ENCODE assay signal across 14 mouse cellular contexts in genomic region chr2:115090430-115091175, GRCm38 (mm10).
A peak's percentile ranks its signal among the peaks of the same experiment; 100 is the strongest.
DNase-seq lines count a peak whose midpoint lies in the region; ATAC-seq and TF ChIP-seq lines count a peak whose summit lies in the region.
"Had no signal": no experiment of that assay in that cellular context is flagged by ENCODE, and none has a peak within 500 bp of the region (broad histone marks: within the 10 kb centered on the region; RNA-seq: fewer than 3 reads in every experiment).

No protein-coding gene starts in this region.

- no peak for TF ChIP-seq POLR2A in kidney, adult 2 months (IDR thresholded peaks at IDR 0.05; ENCODE audit: low read depth, low read length)
- TF ChIP-seq POLR2A in myocyte (IDR thresholded peaks at IDR 0.05; ENCODE audit: insufficient read length, low read depth): no peak

- TF ChIP-seq CTCF in kidney, adult 2 months (conservative IDR thresholded peaks at IDR 0.05; ENCODE audit: insufficient read depth, insufficient read length, low read depth, low read length): no peak

- no peaks in the 10 kb centered on the region; the same call in 1 of the 2 replicates for H3K4me1 ChIP-seq in forebrain, embryonic 14.5 days (ENCODE audit: control insufficient read depth, insufficient read depth, low read length)
- H3K4me1 ChIP-seq in forebrain, embryonic 13.5 days: peaks cover 3% of the 10 kb centered on the region
- no peaks in the 10 kb centered on the region; the same call in 1 of the 2 replicates for H3K4me1 ChIP-seq in lung, embryonic 16.5 days (replicated peaks; ENCODE audit: control insufficient read depth, insufficient read depth, low read length)
- no peaks in the 10 kb centered on the region for H3K4me1 ChIP-seq in kidney, adult 2 months (ENCODE audit: control insufficient read depth, insufficient read depth, low read length)
- H3K4me1 ChIP-seq: midbrain, embryonic 13.5 days had no signal

- H3K9ac ChIP-seq in forebrain, embryonic 14.5 days (ENCODE audit: low read length): no peak overlapping the region
- no peak overlapping the region for H3K9ac ChIP-seq in forebrain, embryonic 13.5 days
- no peak overlapping the region for H3K9ac ChIP-seq in lung, embryonic 16.5 days (ENCODE audit: low read length)
- H3K9ac ChIP-seq: midbrain, embryonic 13.5 days had no signal

- ATAC-seq in forebrain, embryonic 14.5 days: no peak
- no peak; the same call in 1 of the 2 replicates for ATAC-seq in forebrain, embryonic 13.5 days
- ATAC-seq in lung, embryonic 16.5 days (ENCODE audit: low read depth): 0 out of 2 replicates have a peak, but pooled peaks have one; percentile 31
- ATAC-seq: inflammation-experienced regulatory T-cells, adult 6 months; midbrain, embryonic 13.5 days had no signal

- no peak overlapping the region for H3ac ChIP-seq in myocyte (ENCODE audit: control insufficient read depth, insufficient read length)

- no peak overlapping the region for H3K4me3 ChIP-seq in forebrain, embryonic 14.5 days (ENCODE audit: low read depth, low read length)
- H3K4me3 ChIP-seq in forebrain, embryonic 13.5 days: no peak overlapping the region
- H3K4me3 ChIP-seq in lung, embryonic 16.5 days (ENCODE audit: low read length): no peak overlapping the region
- no peak overlapping the region for H3K4me3 ChIP-seq in kidney, adult 2 months (ENCODE audit: insufficient read depth, low read depth, low read length)
- no peak overlapping the region for H3K4me3 ChIP-seq in myocyte
- H3K4me3 ChIP-seq: midbrain, embryonic 13.5 days had no signal

- no peaks in the 10 kb centered on the region for H3K79me2 ChIP-seq in myocyte (ENCODE audit: control insufficient read depth, insufficient read depth)

- H3K9me3 ChIP-seq in forebrain, embryonic 14.5 days (replicated peaks; ENCODE audit: control insufficient read depth, low read length): no peaks in the 10 kb centered on the region
- H3K9me3 ChIP-seq in forebrain, embryonic 13.5 days (replicated peaks): no peaks in the 10 kb centered on the region
- H3K9me3 ChIP-seq in lung, embryonic 16.5 days (ENCODE audit: control insufficient read depth, low read length): no peaks in the 10 kb centered on the region
- H3K9me3 ChIP-seq: midbrain, embryonic 13.5 days had no signal

- 74% methylated on average over 12 of the region's 12 CpGs for WGBS in forebrain, embryonic 14.5 days
- WGBS in forebrain, embryonic 13.5 days: 78% methylated on average over 12 of the region's 12 CpGs
- WGBS in lung, embryonic 16.5 days: 35% methylated on average over 12 of the region's 12 CpGs
- WGBS in kidney, adult 2 months: 20% methylated on average over 12 of the region's 12 CpGs

- no peaks in the 10 kb centered on the region for H3K27me3 ChIP-seq in forebrain, embryonic 14.5 days (replicated peaks; ENCODE audit: control insufficient read depth, insufficient read depth, low read length)
- H3K27me3 ChIP-seq in forebrain, embryonic 13.5 days: no peaks in the 10 kb centered on the region
- H3K27me3 ChIP-seq in lung, embryonic 16.5 days (ENCODE audit: control insufficient read depth, insufficient read depth, low read depth, low read length): no peaks in the 10 kb centered on the region
- no peaks in the 10 kb centered on the region for H3K27me3 ChIP-seq in kidney, adult 2 months (replicated peaks; ENCODE audit: control insufficient read depth, insufficient read depth, low read length)
- no peaks in the 10 kb centered on the region for H3K27me3 ChIP-seq in myocyte (ENCODE audit: control insufficient read depth, insufficient read depth, insufficient read length)
- H3K27me3 ChIP-seq: midbrain, embryonic 13.5 days had no signal

- H3K27ac ChIP-seq in forebrain, embryonic 14.5 days (ENCODE audit: low read depth, low read length): no peak overlapping the region
- H3K27ac ChIP-seq in forebrain, embryonic 13.5 days: no peak overlapping the region
- no peak overlapping the region for H3K27ac ChIP-seq in lung, embryonic 16.5 days (ENCODE audit: low read length)
- H3K27ac ChIP-seq in kidney, adult 2 months (ENCODE audit: insufficient read depth, low read depth, low read length): peak overlapping the region; percentile 94
- H3K27ac ChIP-seq: midbrain, embryonic 13.5 days had no signal

- H3K36me3 ChIP-seq in forebrain, embryonic 14.5 days (ENCODE audit: control insufficient read depth, insufficient read depth, low read length): no peaks in the 10 kb centered on the region
- H3K36me3 ChIP-seq in forebrain, embryonic 13.5 days (ENCODE audit: poor library complexity, severe bottlenecking): no peaks in the 10 kb centered on the region
- no peaks in the 10 kb centered on the region for H3K36me3 ChIP-seq in lung, embryonic 16.5 days (ENCODE audit: control insufficient read depth, insufficient read depth, low read length)
- no peaks in the 10 kb centered on the region for H3K36me3 ChIP-seq in kidney, adult 2 months (ENCODE audit: control insufficient read depth, insufficient read depth, low read length)
- no peaks in the 10 kb centered on the region for H3K36me3 ChIP-seq in myocyte (ENCODE audit: control insufficient read depth, insufficient read depth)
- H3K36me3 ChIP-seq: midbrain, embryonic 13.5 days had no signal

- peak; percentile 28 for DNase-seq in forebrain, embryonic 14.5 days (ENCODE audit: low spot score)
- DNase-seq in lung, postnatal 4 days: no peak
- DNase-seq in kidney, adult 2 months: peak; percentile 74
- DNase-seq in cerebellum, adult 9-11 months: no peak
- DNase-seq in urinary bladder, adult 18-20 months (ENCODE audit: low spot score in 2 of 2): no peak
- DNase-seq: B cell, adult 2 months; cerebellum, adult 18-20 months; lung, adult 18-20 months; spleen, adult 18-20 months had no signal

- H3K4me2 ChIP-seq in forebrain, embryonic 14.5 days (ENCODE audit: low read length): no peak overlapping the region
- H3K4me2 ChIP-seq in forebrain, embryonic 13.5 days: no peak overlapping the region
- H3K4me2 ChIP-seq in lung, embryonic 16.5 days (ENCODE audit: low read depth, low read length): peak overlapping the region; percentile 38
- H3K4me2 ChIP-seq in myocyte (ENCODE audit: low read depth): peak overlapping the region; percentile 24
- H3K4me2 ChIP-seq: midbrain, embryonic 13.5 days had no signal

TF ChIP-seq in myocyte, 11 proteins besides CTCF, POLR2A, EP300 and RAD21:
- TF ChIP-seq SRF (IDR thresholded peaks at IDR 0.05; ENCODE audit: control insufficient read depth, insufficient read length, low read depth) (no peak), MAX (IDR thresholded peaks at IDR 0.05; ENCODE audit: low read depth) (no peak), TCF12 (IDR thresholded peaks at IDR 0.05; ENCODE audit: insufficient read depth, poor library complexity, severe bottlenecking) (no peak), TCF3 (IDR thresholded peaks at IDR 0.05; ENCODE audit: insufficient read length, low read depth) (no peak), USF1 (IDR thresholded peaks at IDR 0.05; ENCODE audit: low read depth) (no peak), REST (IDR thresholded peaks at IDR 0.05; ENCODE audit: insufficient read depth, insufficient read length) (no peak), MYOG (IDR thresholded peaks at IDR 0.05; ENCODE audit: control insufficient read depth in 1 of 3, insufficient read depth in 1 of 3, insufficient read length in 2 of 3, low read depth in 2 of 3) (no peak), MYOD1 (IDR thresholded peaks at IDR 0.05; ENCODE audit: control insufficient read depth in 1 of 3, insufficient read length in 2 of 3, low read depth in 2 of 3) (no peak), E2F4 (IDR thresholded peaks at IDR 0.05; ENCODE audit: insufficient read depth) (no peak), CEBPB (IDR thresholded peaks at IDR 0.05; ENCODE audit: insufficient read depth, poor library complexity, severe bottlenecking) (no peak), POLR2AphosphoS2 (IDR thresholded peaks at IDR 0.05; ENCODE audit: insufficient read length, low read depth) (no peak)
TF ChIP-seq in myocyte: peak in this region for 0.

Comparison
In these comparisons a context has a peak if more than half of its experiments do, and no peak if none do; other contexts are left out.
1. DNase-seq: peak in forebrain, embryonic 14.5 days (single experiment) and kidney, adult 2 months (single experiment); none in lung, postnatal 4 days (0 of 2), cerebellum, adult 9-11 months (single experiment) and urinary bladder, adult 18-20 months (0 of 2).
2. H3K4me2 ChIP-seq: peak in lung, embryonic 16.5 days (single experiment) and myocyte (single experiment); none in forebrain, embryonic 14.5 days (single experiment) and forebrain, embryonic 13.5 days (single experiment).